ENCODE assay signal across 23 mouse cellular contexts in the genomic region with DNA sequence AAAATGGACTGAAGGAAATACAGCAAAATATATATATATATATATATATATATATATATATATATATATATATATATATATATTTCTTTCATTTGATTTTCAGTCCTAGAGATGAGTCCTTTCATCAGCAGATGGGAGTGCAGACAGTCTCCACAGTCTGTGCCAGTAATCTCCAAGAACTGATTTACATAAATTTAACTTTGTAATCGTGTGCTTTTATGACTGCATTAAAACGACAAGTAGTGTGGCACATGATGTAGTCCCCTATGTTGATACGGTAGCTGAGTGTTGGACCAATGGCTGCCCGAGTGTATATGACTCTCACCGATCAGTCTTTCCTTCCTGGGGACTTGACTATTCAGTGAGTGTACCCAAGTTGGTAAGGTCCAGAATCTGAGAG.
A peak's percentile ranks its signal among the peaks of the same experiment; 100 is the strongest.
DNase-seq lines count a peak whose midpoint lies in the region; ATAC-seq and TF ChIP-seq lines count a peak whose summit lies in the region.
"Had no signal": no experiment of that assay in that cellular context is flagged by ENCODE, and none has a peak within 500 bp of the region (broad histone marks: within the 10 kb centered on the region; RNA-seq: fewer than 3 reads in every experiment).

No protein-coding gene starts in this region.

- peak; percentile 80 for ATAC-seq in forebrain, embryonic 15.5 days (replicated peaks)
- peak; percentile 89 for ATAC-seq in forebrain, postnatal 0 days
- ATAC-seq in erythroblast, adult 5-6 weeks (replicated peaks; ENCODE audit: low FRiP score, poor library complexity, severe bottlenecking): no peak
- ATAC-seq: activated CD4-positive, CD25-positive, alpha-beta regulatory T cell, adult 4 months; intestine, embryonic 15.5 days; Patski had no signal

- TF ChIP-seq POLR2A in brain, embryonic 14.5 days (IDR thresholded peaks at IDR 0.05; ENCODE audit: borderline replicate concordance, extremely low read depth, insufficient read depth, insufficient read length, poor library complexity, severe bottlenecking): no peak

- H3K4me2 ChIP-seq in forebrain, embryonic 15.5 days (replicated peaks): no peak overlapping the region
- H3K4me2 ChIP-seq in forebrain, postnatal 0 days (ENCODE audit: low read depth): no peak overlapping the region
- H3K4me2 ChIP-seq: embryonic facial prominence, embryonic 12.5 days; heart, embryonic 15.5 days; hindbrain, embryonic 14.5 days; intestine, embryonic 15.5 days had no signal

- intact Hi-C loops in left cerebral cortex, postnatal 14 days (cut with DNase I): no loop called here
- intact Hi-C loops in left cerebral cortex, adult 2 months (cut with DNase I): no loop called here

- DNase-seq in forebrain, embryonic 10.5 days (ENCODE audit: extremely low spot score, low spot score): no peak
- DNase-seq in left cerebral cortex, postnatal 14 days (ENCODE audit: low spot score in 2 of 2): peak; percentile 15 to 19
- no peak for DNase-seq in left cerebral cortex, adult 2 months (ENCODE audit: extremely low spot score in 1 of 2, low spot score in 2 of 2)
- DNase-seq in brain, embryonic 14.5 days (ENCODE audit: low read depth): peak; percentile 74
- DNase-seq in forebrain, postnatal 0 days: peak; percentile 44
- DNase-seq: adrenal gland, postnatal 14 days; cerebellum, adult 11-12 months; cerebellum, adult 9-10 months; cerebellum, postnatal 25 days; gastrocnemius, adult 2 months; gastrocnemius, postnatal 25 days; heart, postnatal 14 days; kidney, adult 18-20 months had no signal

- 0 out of 2 replicates have a peak, but pooled peaks cover 5% of the 10 kb centered on the region for H3K4me1 ChIP-seq in forebrain, embryonic 15.5 days
- H3K4me1 ChIP-seq in forebrain, embryonic 10.5 days: no peaks in the 10 kb centered on the region
- H3K4me1 ChIP-seq in forebrain, postnatal 0 days (ENCODE audit: insufficient read depth): no peaks in the 10 kb centered on the region
- H3K4me1 ChIP-seq: embryonic facial prominence, embryonic 12.5 days; heart, embryonic 15.5 days; hindbrain, embryonic 10.5 days; intestine, embryonic 15.5 days had no signal

- H3K4me3 ChIP-seq in forebrain, embryonic 15.5 days: no peak overlapping the region
- H3K4me3 ChIP-seq in forebrain, embryonic 10.5 days: no peak overlapping the region
- no peak overlapping the region for H3K4me3 ChIP-seq in left cerebral cortex, adult 2 months
- no peak overlapping the region for H3K4me3 ChIP-seq in forebrain, postnatal 0 days (ENCODE audit: low read depth, low read length)
- H3K4me3 ChIP-seq: embryonic facial prominence, embryonic 12.5 days; gastrocnemius, adult 2 months; heart, embryonic 15.5 days; hindbrain, embryonic 10.5 days; intestine, embryonic 15.5 days had no signal

- H3K27ac ChIP-seq in forebrain, embryonic 15.5 days (replicated peaks): no peak overlapping the region
- no peak overlapping the region for H3K27ac ChIP-seq in forebrain, embryonic 10.5 days
- H3K27ac ChIP-seq in left cerebral cortex, adult 2 months: no peak overlapping the region
- no peak overlapping the region for H3K27ac ChIP-seq in forebrain, postnatal 0 days (ENCODE audit: low read depth, low read length)
- H3K27ac ChIP-seq: embryonic facial prominence, embryonic 12.5 days; gastrocnemius, adult 2 months; heart, embryonic 15.5 days; hindbrain, embryonic 10.5 days; hindbrain, embryonic 14.5 days; intestine, embryonic 15.5 days had no signal

- H3K9ac ChIP-seq in forebrain, embryonic 15.5 days (replicated peaks): no peak overlapping the region
- H3K9ac ChIP-seq in forebrain, postnatal 0 days: no peak overlapping the region
- H3K9ac ChIP-seq: embryonic facial prominence, embryonic 12.5 days; heart, embryonic 15.5 days; hindbrain, embryonic 14.5 days; intestine, embryonic 15.5 days had no signal

- 63% methylated on average over 5 of the region's 5 CpGs for WGBS in forebrain, embryonic 15.5 days
- 93% methylated on average over 5 of the region's 5 CpGs for WGBS in forebrain, embryonic 10.5 days
- WGBS in forebrain, postnatal 0 days: 41% methylated on average over 5 of the region's 5 CpGs

- no peaks in the 10 kb centered on the region for H3K27me3 ChIP-seq in forebrain, embryonic 15.5 days
- no peaks in the 10 kb centered on the region for H3K27me3 ChIP-seq in forebrain, embryonic 10.5 days (ENCODE audit: poor library complexity, severe bottlenecking)
- H3K27me3 ChIP-seq in forebrain, postnatal 0 days (ENCODE audit: insufficient read depth, low read length): no peaks in the 10 kb centered on the region
- H3K27me3 ChIP-seq: CH12.LX; embryonic facial prominence, embryonic 12.5 days; heart, embryonic 15.5 days; intestine, embryonic 15.5 days had no signal

- no peaks in the 10 kb centered on the region for H3K9me3 ChIP-seq in forebrain, embryonic 15.5 days
- H3K9me3 ChIP-seq in forebrain, embryonic 10.5 days: no peaks in the 10 kb centered on the region
- H3K9me3 ChIP-seq in forebrain, postnatal 0 days (ENCODE audit: low read length): no peaks in the 10 kb centered on the region
- H3K9me3 ChIP-seq: embryonic facial prominence, embryonic 12.5 days; heart, embryonic 15.5 days; hindbrain, embryonic 10.5 days; intestine, embryonic 15.5 days had no signal

- H3K36me3 ChIP-seq in forebrain, embryonic 15.5 days: no peaks in the 10 kb centered on the region
- no peaks in the 10 kb centered on the region for H3K36me3 ChIP-seq in forebrain, embryonic 10.5 days (replicated peaks)
- H3K36me3 ChIP-seq in forebrain, postnatal 0 days (ENCODE audit: insufficient read depth): no peaks in the 10 kb centered on the region
- H3K36me3 ChIP-seq: embryonic facial prominence, embryonic 12.5 days; heart, embryonic 15.5 days; hindbrain, embryonic 10.5 days; intestine, embryonic 15.5 days had no signal

- TF ChIP-seq CTCF in left cerebral cortex, adult 2 months (IDR thresholded peaks at IDR 0.05): no peak
- no peak for TF ChIP-seq CTCF in brain, embryonic 14.5 days (IDR thresholded peaks at IDR 0.05; ENCODE audit: borderline replicate concordance, extremely low read depth, insufficient read depth, insufficient read length)
- no peak for TF ChIP-seq CTCF in forebrain, postnatal 0 days (IDR thresholded peaks at IDR 0.05; ENCODE audit: low read depth)

Comparison
In these comparisons a context has a peak if more than half of its experiments do, and no peak if none do; other contexts are left out.
1. DNase-seq: peak in left cerebral cortex, postnatal 14 days (2 of 2), brain, embryonic 14.5 days (single experiment) and forebrain, postnatal 0 days (single experiment); none in forebrain, embryonic 10.5 days (single experiment) and left cerebral cortex, adult 2 months (0 of 2).